In genomic region chr3:132506095-132506494, GRCm38 (mm10) we compare ENCODE assay signal across 9 mouse cellular contexts.
DNase-seq lines count a peak whose midpoint lies in the region; ATAC-seq and TF ChIP-seq lines count a peak whose summit lies in the region.
"Had no signal": no experiment of that assay in that cellular context is flagged by ENCODE, and none has a peak within 500 bp of the region (broad histone marks: within the 10 kb centered on the region; RNA-seq: fewer than 3 reads in every experiment).

No protein-coding gene starts in this region.

- peak; percentile 3 to 41 for DNase-seq in spleen, postnatal 10 days (ENCODE audit: low spot score in 2 of 2)
- no peak for DNase-seq in spleen, adult 12 weeks (ENCODE audit: low spot score)
- peak; percentile 46 to 66 for DNase-seq in cerebellum, postnatal 14 days
- peak; percentile 6 to 13 for DNase-seq in frontal cortex, postnatal 25 days (ENCODE audit: low spot score in 2 of 2)
- DNase-seq in kidney, adult 2 months: peak; percentile 47
- DNase-seq in naive thymus-derived CD4-positive, alpha-beta T cell, adult 2 months (ENCODE audit: low read depth): peak; percentile 2
- peak; percentile 66 for DNase-seq in thymus, postnatal 4 days

- 23% methylated on average over 4 of the region's 4 CpGs for WGBS in kidney, adult 2 months
- WGBS in limb, embryonic 12.5 days: 22% methylated on average over 4 of the region's 4 CpGs

- H3K4me1 ChIP-seq in kidney, adult 2 months (ENCODE audit: control insufficient read depth, insufficient read depth, low read length): no peaks in the 10 kb centered on the region
- H3K4me1 ChIP-seq in limb, embryonic 12.5 days (replicated peaks): no peaks in the 10 kb centered on the region
- H3K4me1 ChIP-seq: embryonic facial prominence, embryonic 13.5 days had no signal

- peak; percentile 20; the same call in 1 of the 2 replicates for ATAC-seq in limb, embryonic 12.5 days (ENCODE audit: insufficient number of reproducible peaks, insufficient read depth, low FRiP score, low TSS enrichment, low read depth)

- H3K27ac ChIP-seq in kidney, adult 2 months (ENCODE audit: insufficient read depth, low read depth, low read length): no peak overlapping the region
- no peak overlapping the region for H3K27ac ChIP-seq in limb, embryonic 12.5 days
- H3K27ac ChIP-seq: embryonic facial prominence, embryonic 13.5 days had no signal

- H3K4me3 ChIP-seq in kidney, adult 2 months (ENCODE audit: insufficient read depth, low read depth, low read length): no peak overlapping the region
- no peak overlapping the region for H3K4me3 ChIP-seq in limb, embryonic 12.5 days (replicated peaks)
- H3K4me3 ChIP-seq: embryonic facial prominence, embryonic 13.5 days had no signal

- H3K4me2 ChIP-seq in limb, embryonic 12.5 days: no peak overlapping the region
- H3K4me2 ChIP-seq: embryonic facial prominence, embryonic 13.5 days had no signal

- H3K36me3 ChIP-seq in kidney, adult 2 months (ENCODE audit: control insufficient read depth, insufficient read depth, low read length): no peaks in the 10 kb centered on the region
- no peaks in the 10 kb centered on the region for H3K36me3 ChIP-seq in limb, embryonic 12.5 days
- H3K36me3 ChIP-seq: embryonic facial prominence, embryonic 13.5 days had no signal

- peak; percentile 80 for TF ChIP-seq CTCF in kidney, adult 2 months (conservative IDR thresholded peaks at IDR 0.05; ENCODE audit: insufficient read depth, insufficient read length, low read depth, low read length)

- H3K9ac ChIP-seq in limb, embryonic 12.5 days (replicated peaks): no peak overlapping the region
- H3K9ac ChIP-seq: embryonic facial prominence, embryonic 13.5 days had no signal

- no peak for TF ChIP-seq POLR2A in kidney, adult 2 months (IDR thresholded peaks at IDR 0.05; ENCODE audit: low read depth, low read length)

- 0 out of 2 replicates have a peak, but pooled peaks cover 3% of the 10 kb centered on the region for H3K9me3 ChIP-seq in limb, embryonic 12.5 days
- H3K9me3 ChIP-seq: embryonic facial prominence, embryonic 13.5 days had no signal

- H3K27me3 ChIP-seq in kidney, adult 2 months (replicated peaks; ENCODE audit: control insufficient read depth, insufficient read depth, low read length): no peaks in the 10 kb centered on the region
- H3K27me3 ChIP-seq in limb, embryonic 12.5 days: no peaks in the 10 kb centered on the region
- H3K27me3 ChIP-seq: embryonic facial prominence, embryonic 13.5 days had no signal
